Mouse (Mus musculus) hematopoietic multipotent progenitor cell, adult 10-12 weeks (in vitro differentiated cells): ENCODE measurements around the gene Bloc1s2. TPM values are rescaled to one million over a fixed set of nuclear protein-coding genes. Genes with fewer than 3 reads are reported as not detected.

Experiments used
- polyA plus RNA-seq: library from polyadenylated mRNA; stranded (reverse); fragments of >175 nt; gene quantifications from 2 replicates; pipeline ENCODE4 v1.2.3, GENCODE M21; 2012; ENCODE audit warnings: low replicate concordance

Gene Bloc1s2
- polyA plus RNA-seq: 80.9 and 191 TPM in 2 replicates

GRCm38 (mm10) chr19:44145702-44146567 is at the start of gene Bloc1s2:
Bloc1s2 (minus strand) TSS chr19:44146446.

GRCm38 (mm10) chr19:44192342-44192741 is 46.1 kb upstream of the Bloc1s2 start, which contains the start of gene Pkd2l1:
Pkd2l1 (minus strand) TSS chr19:44192442.

GRCm38 (mm10) chr19:44135072-44135959 is 10.9 kb downstream of the Bloc1s2 start, which contains the start of gene Cwf19l1:
Cwf19l1 (minus strand) TSS chr19:44135876.

GRCm38 (mm10) chr19:44106831-44107660 is 39.2 kb downstream of the Bloc1s2 start, which contains the start of gene Chuk:
Chuk (minus strand) TSS chr19:44107480.

Other genes with a start within 250 kb of the Bloc1s2 start
- 5.4 and 10.4 TPM in 2 replicates for gene Dnmbp, start 206.3 kb downstream of the Bloc1s2 start, polyA plus RNA-seq
- 0.43 and 1.2 TPM in 2 replicates for gene Cpn1, start 159.9 kb downstream of the Bloc1s2 start, polyA plus RNA-seq
- not detected in 2 replicates for gene Cyp2c23, start 117.2 kb downstream of the Bloc1s2 start, polyA plus RNA-seq
- gene Erlin1, start 76.7 kb downstream of the Bloc1s2 start, polyA plus RNA-seq: 5.7 and 8.2 TPM in 2 replicates
- gene Chuk, start 39.0 kb downstream of the Bloc1s2 start, polyA plus RNA-seq: 15.3 and 38.1 TPM in 2 replicates
- gene Cwf19l1, start 10.6 kb downstream of the Bloc1s2 start, polyA plus RNA-seq: 3.5 and 7.9 TPM in 2 replicates
- gene Pkd2l1, start 46.0 kb upstream of the Bloc1s2 start, polyA plus RNA-seq: not detected in 2 replicates
- gene Scd3, start 56.8 kb upstream of the Bloc1s2 start, polyA plus RNA-seq: not detected in 2 replicates
- gene Scd2, start 147.2 kb upstream of the Bloc1s2 start, polyA plus RNA-seq: 3.6 and 9.1 TPM in 2 replicates
- not detected in 2 replicates for gene Scd4, start 186.6 kb upstream of the Bloc1s2 start, polyA plus RNA-seq